Mouse (Mus musculus) cerebral cortex, adult 2 months (tissue): ENCODE results near the gene Cflar.

Source experiments
- WGBS: fragments of 180-500 bp; shearing (Covaris S2); methylation state at CpG from one replicate; pipeline ENCODE4 v1.1.7; 2018; 5-methylcytosine and 5-hydroxymethylcytosine counted together

The Cflar gene

GRCm38 (mm10) chr1:58712076-58713061 lies 1.1 kb downstream of the Cflar start:
- WGBS = 4% methylated on average over 16 of the region's 17 CpGs

GRCm38 (mm10) chr1:58713081-58713892 lies 2.0 kb downstream of the Cflar start:
- WGBS = 9% methylated on average over 31 of the region's 31 CpGs

- 39% methylated on average over 4 of the region's 4 CpGs for WGBS
These were observed 2.6 kb downstream of the Cflar start for GRCm38 (mm10) chr1:58713893-58714231.

- 34% methylated on average over 1 of the region's 1 CpGs for WGBS
These were observed 3.1 kb downstream of the Cflar start for GRCm38 (mm10) chr1:58714361-58714760.

- WGBS = 55% methylated on average over 7 of the region's 7 CpGs
These were observed 5.0 kb downstream of the Cflar start for GRCm38 (mm10) chr1:58716162-58716882.

- WGBS = 95% methylated on average over 4 of the region's 4 CpGs
These were observed 5.5 kb downstream of the Cflar start for GRCm38 (mm10) chr1:58716883-58717220.

- 84% methylated on average over 8 of the region's 8 CpGs for WGBS
These were observed 6.4 kb downstream of the Cflar start for GRCm38 (mm10) chr1:58717589-58718270.

GRCm38 (mm10) chr1:58719356-58719945 lies 8.1 kb downstream of the Cflar start:
- 80% methylated on average over 7 of the region's 7 CpGs for WGBS

GRCm38 (mm10) chr1:58720090-58720489 lies 8.8 kb downstream of the Cflar start:
- 90% methylated on average over 8 of the region's 8 CpGs for WGBS

- WGBS = 71% methylated on average over 4 of the region's 4 CpGs
These were observed 9.7 kb downstream of the Cflar start for GRCm38 (mm10) chr1:58720988-58721387.

GRCm38 (mm10) chr1:58722115-58722938 lies 11.0 kb downstream of the Cflar start:
- 78% methylated on average over 11 of the region's 11 CpGs for WGBS

GRCm38 (mm10) chr1:58723062-58723808 lies 11.9 kb downstream of the Cflar start:
- 72% methylated on average over 7 of the region's 7 CpGs for WGBS

GRCm38 (mm10) chr1:58723809-58724405 lies 12.6 kb downstream of the Cflar start:
- WGBS = 75% methylated on average over 7 of the region's 7 CpGs

GRCm38 (mm10) chr1:58724533-58724932 lies 13.2 kb downstream of the Cflar start:
- 45% methylated on average over 6 of the region's 9 CpGs for WGBS

- 87% methylated on average over 5 of the region's 5 CpGs for WGBS
These were observed 14.5 kb downstream of the Cflar start for GRCm38 (mm10) chr1:58725767-58726166.

GRCm38 (mm10) chr1:58727019-58727746 lies 15.9 kb downstream of the Cflar start:
- WGBS = 88% methylated on average over 1 of the region's 1 CpGs

- WGBS = 90% methylated on average over 10 of the region's 10 CpGs
These were observed 16.7 kb downstream of the Cflar start for GRCm38 (mm10) chr1:58727747-58728589.

- WGBS = 96% methylated on average over 3 of the region's 3 CpGs
These were observed 17.2 kb downstream of the Cflar start for GRCm38 (mm10) chr1:58728590-58728868.
